Mouse (Mus musculus): ENCODE measurements around the gene Olfr69. TPM values are rescaled to one million over a fixed set of nuclear protein-coding genes. Genes with fewer than 3 reads are reported as not detected.
"Not testable (repeated sequence)": the region's sequence is repeated elsewhere in the genome, so short reads cannot be mapped to it uniquely, and the experiment has no call there.

Gene Olfr69
- polyA plus RNA-seq, 1 experiment from 2014 or later: not detected

DNA sequence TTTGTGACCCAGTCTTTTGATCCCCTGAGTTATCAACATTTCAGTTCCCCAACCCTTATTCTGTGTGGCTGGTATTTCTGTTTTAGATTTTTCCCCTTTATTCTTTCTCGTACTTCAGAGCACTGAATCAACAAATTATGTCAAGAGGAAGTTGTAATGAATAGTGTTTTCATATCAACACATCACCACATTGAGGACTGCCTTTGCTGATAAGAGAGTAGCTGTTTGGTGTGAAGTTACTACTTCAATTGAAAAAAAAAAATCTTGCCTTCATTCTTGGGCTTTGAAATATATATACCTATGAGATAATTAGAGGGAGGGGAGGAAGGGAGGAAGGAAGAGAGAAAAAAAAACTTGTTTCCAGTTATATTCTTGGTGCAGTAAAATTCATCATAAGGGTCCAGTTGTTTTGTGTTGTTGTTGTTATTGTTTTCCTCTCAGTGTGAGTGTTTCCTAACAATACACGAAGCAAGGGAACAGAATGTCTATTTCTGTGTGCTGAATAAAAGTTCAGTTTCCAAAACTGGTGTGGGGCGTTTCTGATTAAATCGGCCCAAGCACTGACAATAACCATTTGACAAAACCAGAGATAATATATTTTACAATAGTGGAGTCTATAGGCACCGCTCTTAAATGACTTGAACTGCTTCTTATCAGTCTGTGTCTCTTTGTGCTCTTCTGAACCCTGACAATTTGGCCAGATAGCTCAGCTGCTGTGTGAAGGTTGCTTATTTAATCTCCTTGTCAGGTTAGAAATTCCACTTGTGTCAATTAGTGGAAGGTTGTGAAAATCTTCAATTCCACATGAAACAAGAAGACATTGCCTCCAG lies 37.8 kb upstream of the Olfr69 start:
- no peak overlapping the region for H3K9ac ChIP-seq (ENCODE audit: low read depth, low read length)
- no peaks in the 10 kb centered on the region for H3K36me3 ChIP-seq (ENCODE audit: control insufficient read depth, insufficient read depth, low read length)
- H3K4me2 ChIP-seq (ENCODE audit: low read length): no peak overlapping the region
- H3K27me3 ChIP-seq (ENCODE audit: control insufficient read depth, insufficient read depth, low read depth, low read length): no peaks in the 10 kb centered on the region
- no peak overlapping the region for H3K4me3 ChIP-seq (ENCODE audit: low read depth, low read length)
- WGBS: 72% methylated on average over 5 of the region's 5 CpGs
- H3K9me3 ChIP-seq (replicated peaks; ENCODE audit: control insufficient read depth, low read length, poor library complexity, severe bottlenecking): no peaks in the 10 kb centered on the region
- no peak for ATAC-seq
- H3K27ac ChIP-seq (ENCODE audit: low read length): no peak overlapping the region
- no peaks in the 10 kb centered on the region for H3K4me1 ChIP-seq (ENCODE audit: control insufficient read depth, insufficient read depth, low read length)

DNA sequence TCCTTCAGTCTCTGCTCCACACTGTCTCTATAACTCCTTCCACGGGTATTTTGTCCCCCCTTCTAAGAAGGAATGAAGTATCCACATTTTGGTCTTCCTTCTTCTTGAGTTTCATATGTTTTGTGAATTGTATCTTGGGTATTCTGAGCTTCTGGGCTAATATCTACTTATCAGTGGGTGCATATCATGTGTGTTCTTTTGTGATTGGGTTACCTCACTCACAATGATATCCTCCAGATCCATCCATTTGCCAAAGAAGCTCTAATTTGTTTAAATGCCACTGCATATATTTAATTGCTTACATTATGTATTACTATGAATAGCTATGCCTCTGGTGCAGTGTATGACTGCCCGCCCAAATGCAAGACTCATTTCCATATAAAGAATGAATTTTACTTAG lies 36.7 kb upstream of the Olfr69 start:
- WGBS: 80% methylated on average over 2 of the region's 2 CpGs
- not testable (repeated sequence) for H3K27me3 ChIP-seq (ENCODE audit: control insufficient read depth, insufficient read depth, low read depth, low read length); H3K4me3 ChIP-seq (ENCODE audit: low read depth, low read length); H3K4me2 ChIP-seq (ENCODE audit: low read length); H3K9ac ChIP-seq (ENCODE audit: low read depth, low read length); ATAC-seq; H3K36me3 ChIP-seq (ENCODE audit: control insufficient read depth, insufficient read depth, low read length); H3K9me3 ChIP-seq (replicated peaks; ENCODE audit: control insufficient read depth, low read length, poor library complexity, severe bottlenecking); H3K4me1 ChIP-seq (ENCODE audit: control insufficient read depth, insufficient read depth, low read length); H3K27ac ChIP-seq (ENCODE audit: low read length)

DNA sequence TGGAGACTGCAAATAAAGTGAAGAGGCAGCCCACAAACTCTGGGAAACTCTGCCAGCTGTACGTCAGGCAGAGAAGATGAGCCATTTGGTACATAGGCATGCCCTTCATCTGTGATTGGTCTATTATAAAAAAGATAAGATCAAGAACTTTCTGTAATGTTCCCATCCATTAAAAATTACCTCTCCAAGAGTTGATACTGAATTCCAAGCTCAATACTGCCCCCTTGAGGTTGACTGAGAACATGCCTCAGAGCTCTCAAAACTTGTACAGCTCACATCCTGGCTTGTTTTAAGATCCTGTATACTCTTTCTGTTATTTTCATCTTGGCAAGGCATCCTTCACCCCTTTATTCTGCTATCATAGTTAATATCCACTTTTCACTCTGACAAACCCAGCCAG lies 35.5 kb upstream of the Olfr69 start:
- H3K9ac ChIP-seq (ENCODE audit: low read depth, low read length): no peak overlapping the region

DNA sequence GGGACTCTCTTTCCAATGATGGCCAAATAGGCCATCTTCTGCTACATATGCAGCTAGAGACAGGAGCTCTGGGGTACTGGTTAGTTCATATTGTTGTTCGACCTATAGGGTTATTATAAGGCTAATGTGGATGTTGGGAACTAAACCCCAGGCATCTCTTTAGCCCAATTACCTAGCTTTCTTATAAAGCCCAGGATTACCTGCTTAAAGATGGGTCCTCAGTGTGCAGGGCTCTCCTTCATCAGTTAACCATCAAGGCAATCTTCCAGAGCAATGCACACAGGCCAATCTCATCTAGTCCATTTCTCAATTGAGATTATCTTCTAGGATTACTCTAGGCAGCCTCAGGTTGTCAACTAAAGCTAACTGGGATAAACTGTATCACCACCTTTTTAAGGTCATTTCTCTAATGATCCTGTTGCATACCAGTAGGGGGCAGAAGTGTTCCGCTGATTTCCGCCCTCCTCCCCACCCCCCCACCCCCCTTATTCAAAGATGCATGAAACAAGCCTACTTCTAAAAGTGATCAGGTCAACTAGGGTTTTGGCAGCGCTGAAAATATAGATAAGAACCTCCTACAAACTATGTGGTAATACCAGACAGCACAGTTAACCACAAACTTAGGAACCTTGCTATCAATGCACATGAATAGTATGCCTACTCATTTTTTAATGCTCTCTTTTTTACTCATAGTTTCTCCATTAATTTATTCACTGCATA lies 21.4 kb upstream of the Olfr69 start:
- no peak overlapping the region for H3K4me3 ChIP-seq (ENCODE audit: low read depth, low read length)
- H3K27ac ChIP-seq (ENCODE audit: low read length): no peak overlapping the region
- 19% methylated on average over 4 of the region's 4 CpGs for WGBS
- H3K36me3 ChIP-seq (ENCODE audit: control insufficient read depth, insufficient read depth, low read length): no peaks in the 10 kb centered on the region
- no peaks in the 10 kb centered on the region for H3K4me1 ChIP-seq (ENCODE audit: control insufficient read depth, insufficient read depth, low read length)
- no peak overlapping the region for H3K4me2 ChIP-seq (ENCODE audit: low read length)
- ATAC-seq: no peak
- H3K9ac ChIP-seq (ENCODE audit: low read depth, low read length): no peak overlapping the region
- H3K27me3 ChIP-seq (ENCODE audit: control insufficient read depth, insufficient read depth, low read depth, low read length): no peaks in the 10 kb centered on the region
- no peaks in the 10 kb centered on the region for H3K9me3 ChIP-seq (replicated peaks; ENCODE audit: control insufficient read depth, low read length, poor library complexity, severe bottlenecking)

More for the DNA sequence above, 35.5 kb upstream of the Olfr69 start:
- no peaks in the 10 kb centered on the region for H3K4me1 ChIP-seq (ENCODE audit: control insufficient read depth, insufficient read depth, low read length)
- no peak overlapping the region for H3K27ac ChIP-seq (ENCODE audit: low read length)
- WGBS: 61% methylated on average over 1 of the region's 1 CpGs
- no peaks in the 10 kb centered on the region for H3K27me3 ChIP-seq (ENCODE audit: control insufficient read depth, insufficient read depth, low read depth, low read length)
- ATAC-seq: no peak
- no peaks in the 10 kb centered on the region for H3K36me3 ChIP-seq (ENCODE audit: control insufficient read depth, insufficient read depth, low read length)
- no peak overlapping the region for H3K4me3 ChIP-seq (ENCODE audit: low read depth, low read length)
- no peak overlapping the region for H3K4me2 ChIP-seq (ENCODE audit: low read length)
- no peaks in the 10 kb centered on the region for H3K9me3 ChIP-seq (replicated peaks; ENCODE audit: control insufficient read depth, low read length, poor library complexity, severe bottlenecking)

DNA sequence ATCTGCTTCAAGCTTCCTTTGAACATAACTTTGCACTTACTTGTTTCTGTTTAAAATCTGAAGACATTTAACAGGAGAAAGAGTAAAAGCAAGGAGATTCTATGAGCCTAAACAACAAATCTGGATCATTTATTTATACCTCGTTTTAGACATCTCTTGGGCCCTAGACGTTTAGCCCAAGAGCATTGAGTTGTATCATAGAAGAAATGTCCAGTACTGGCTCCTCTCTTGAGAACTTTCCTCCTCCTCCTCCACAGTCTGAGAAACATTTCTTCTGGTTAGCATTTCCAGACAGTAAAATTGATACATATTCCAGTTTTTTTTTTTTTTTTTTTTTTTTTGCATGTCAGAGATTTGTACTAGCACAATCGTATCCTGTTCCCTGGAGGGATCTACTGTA lies 20.3 kb upstream of the Olfr69 start, which contains the start of gene Olfr67:
Olfr67 (minus strand) TSS at position 101 of the 400 bp plus-strand sequence.
- Histone ChIP-seq H3K4me2 (ENCODE audit: low read length) (no peak within 1 kb of the TSS), H3K4me3 (ENCODE audit: low read depth, low read length) (no peak within 1 kb of the TSS), H3K36me3 (ENCODE audit: control insufficient read depth, insufficient read depth, low read length) (no peaks in the 10 kb centered on the region), H3K27ac (ENCODE audit: low read length) (no peak within 1 kb of the TSS), H3K9me3 (replicated peaks; ENCODE audit: control insufficient read depth, low read length, poor library complexity, severe bottlenecking) (no peaks in the 10 kb centered on the region), H3K9ac (ENCODE audit: low read depth, low read length) (no peak within 1 kb of the TSS), H3K27me3 (ENCODE audit: control insufficient read depth, insufficient read depth, low read depth, low read length) (no peaks in the 10 kb centered on the region), H3K4me1 (ENCODE audit: control insufficient read depth, insufficient read depth, low read length) (no peaks in the 10 kb centered on the region)
- 86% methylated on average over 3 of the region's 3 CpGs for WGBS
- no peak for ATAC-seq

DNA sequence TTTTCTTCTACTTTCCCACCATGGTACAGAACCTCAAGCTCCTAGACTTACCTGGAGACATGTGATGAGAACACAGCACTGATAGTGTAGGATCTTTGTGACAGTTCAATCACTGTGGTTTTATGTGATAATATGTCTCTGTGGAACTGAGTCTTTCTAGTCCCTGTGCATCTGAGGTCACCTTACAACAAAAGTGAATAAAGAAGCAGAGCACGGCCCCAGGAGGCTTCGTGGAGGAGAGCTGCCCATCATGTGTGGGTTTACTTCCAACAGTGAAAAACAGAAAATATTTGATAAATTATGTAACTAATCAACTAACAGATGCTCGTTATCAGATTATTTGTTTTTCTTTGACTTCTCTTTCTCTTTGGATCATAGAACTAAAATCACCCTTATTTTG lies 8.2 kb upstream of the Olfr69 start, which contains the start of gene Olfr68:
Olfr68 (minus strand) TSS at position 101 of the 400 bp plus-strand sequence.
- no peak for ATAC-seq
- Histone ChIP-seq H3K9ac (ENCODE audit: low read depth, low read length) (no peak within 1 kb of the TSS), H3K4me2 (ENCODE audit: low read length) (no peak within 1 kb of the TSS), H3K27me3 (ENCODE audit: control insufficient read depth, insufficient read depth, low read depth, low read length) (no peaks in the 10 kb centered on the region), H3K9me3 (replicated peaks; ENCODE audit: control insufficient read depth, low read length, poor library complexity, severe bottlenecking) (no peaks in the 10 kb centered on the region), H3K4me1 (ENCODE audit: control insufficient read depth, insufficient read depth, low read length) (no peaks in the 10 kb centered on the region), H3K4me3 (ENCODE audit: low read depth, low read length) (no peak within 1 kb of the TSS), H3K36me3 (ENCODE audit: control insufficient read depth, insufficient read depth, low read length) (no peaks in the 10 kb centered on the region), H3K27ac (ENCODE audit: low read length) (no peak within 1 kb of the TSS)
- WGBS: 74% methylated on average over 3 of the region's 3 CpGs

DNA sequence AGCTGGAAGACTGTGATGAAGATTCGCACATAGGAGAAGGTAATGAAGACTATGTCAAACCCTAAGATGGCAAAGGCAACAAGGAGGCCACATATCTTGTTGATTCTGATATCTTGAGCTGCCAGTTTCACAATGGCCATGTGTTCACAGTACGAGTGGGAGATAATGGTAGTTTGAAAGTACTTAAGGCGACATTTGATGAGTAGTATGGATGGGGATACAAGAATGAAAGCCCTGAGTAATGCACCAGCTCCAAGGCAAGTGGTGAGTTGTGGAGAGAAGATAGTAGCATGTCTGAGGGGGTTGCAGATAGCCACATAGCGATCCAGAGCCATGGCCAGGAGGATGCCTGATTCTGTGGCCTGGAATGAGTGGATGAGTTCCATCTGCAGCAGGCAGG lies 6.3 kb upstream of the Olfr69 start:
- H3K9ac ChIP-seq (ENCODE audit: low read depth, low read length); H3K36me3 ChIP-seq (ENCODE audit: control insufficient read depth, insufficient read depth, low read length); H3K9me3 ChIP-seq (replicated peaks; ENCODE audit: control insufficient read depth, low read length, poor library complexity, severe bottlenecking); H3K4me2 ChIP-seq (ENCODE audit: low read length); ATAC-seq; H3K27me3 ChIP-seq (ENCODE audit: control insufficient read depth, insufficient read depth, low read depth, low read length); H3K27ac ChIP-seq (ENCODE audit: low read length); H3K4me1 ChIP-seq (ENCODE audit: control insufficient read depth, insufficient read depth, low read length); H3K4me3 ChIP-seq (ENCODE audit: low read depth, low read length): not testable (repeated sequence)
- 94% methylated on average over 3 of the region's 4 CpGs for WGBS

DNA sequence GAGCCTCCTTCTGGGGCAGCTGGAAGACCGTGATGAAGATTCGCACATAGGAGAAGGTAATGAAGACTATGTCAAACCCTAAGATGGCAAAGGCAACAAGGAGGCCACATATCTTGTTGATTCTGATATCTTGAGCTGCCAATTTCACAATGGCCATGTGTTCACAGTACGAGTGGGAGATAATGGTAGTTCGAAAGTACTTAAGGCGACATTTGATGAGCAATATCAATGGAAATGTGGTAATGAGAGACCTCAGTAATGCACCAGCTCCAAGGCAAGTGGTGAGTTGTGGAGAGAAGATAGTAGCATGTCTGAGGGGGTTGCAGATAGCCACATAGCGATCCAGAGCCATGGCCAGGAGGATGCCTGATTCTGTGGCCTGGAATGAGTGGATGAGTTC lies 3.7 kb downstream of the Olfr69 start:
- H3K4me1 ChIP-seq (ENCODE audit: control insufficient read depth, insufficient read depth, low read length); H3K27me3 ChIP-seq (ENCODE audit: control insufficient read depth, insufficient read depth, low read depth, low read length); ATAC-seq; H3K27ac ChIP-seq (ENCODE audit: low read length); H3K4me3 ChIP-seq (ENCODE audit: low read depth, low read length); H3K9me3 ChIP-seq (replicated peaks; ENCODE audit: control insufficient read depth, low read length, poor library complexity, severe bottlenecking); H3K9ac ChIP-seq (ENCODE audit: low read depth, low read length); H3K4me2 ChIP-seq (ENCODE audit: low read length); H3K36me3 ChIP-seq (ENCODE audit: control insufficient read depth, insufficient read depth, low read length): not testable (repeated sequence)
- 93% methylated on average over 5 of the region's 6 CpGs for WGBS

DNA sequence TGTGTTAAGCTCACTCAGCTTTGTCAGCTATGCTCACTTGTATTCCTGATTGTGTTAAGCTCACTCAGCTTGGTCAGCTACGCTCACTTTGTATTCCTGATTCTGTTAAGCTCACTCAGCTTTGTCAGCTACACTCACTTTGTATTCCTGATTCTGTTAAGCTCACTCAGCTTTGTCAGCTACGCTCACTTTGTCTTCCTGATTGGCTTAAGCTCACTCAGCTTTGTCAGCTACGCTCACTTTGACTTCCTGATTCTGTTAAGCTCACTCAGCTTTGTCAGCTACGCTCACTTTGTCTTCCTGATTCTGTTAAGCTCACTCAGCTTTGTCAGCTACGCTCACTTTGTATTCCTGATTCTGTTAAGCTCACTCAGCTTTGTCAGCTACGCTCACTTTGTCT lies 9.2 kb downstream of the Olfr69 start:
- not testable (repeated sequence) for H3K36me3 ChIP-seq (ENCODE audit: control insufficient read depth, insufficient read depth, low read length); H3K9me3 ChIP-seq (replicated peaks; ENCODE audit: control insufficient read depth, low read length, poor library complexity, severe bottlenecking); H3K4me3 ChIP-seq (ENCODE audit: low read depth, low read length); ATAC-seq; H3K4me1 ChIP-seq (ENCODE audit: control insufficient read depth, insufficient read depth, low read length); H3K27ac ChIP-seq (ENCODE audit: low read length); H3K27me3 ChIP-seq (ENCODE audit: control insufficient read depth, insufficient read depth, low read depth, low read length); H3K4me2 ChIP-seq (ENCODE audit: low read length); H3K9ac ChIP-seq (ENCODE audit: low read depth, low read length)
- WGBS: 91% methylated on average over 6 of the region's 6 CpGs
